Mouse (Mus musculus) MN1 (cell line): ENCODE measurements at regions not wholly inside any gene's neighbourhood (a gene's known extent, or its start where the extent isn't known, plus 50 kb on each side); places are given as distances from the start of the nearest gene placed in this dataset.

Source experiments
- DNase-seq: peaks from one replicate; pipeline ENCODE4 v3.0.0-alpha.2; 2016; ENCODE audit warnings: low spot score

- no peak for DNase-seq
Measured at GRCm38 (mm10) chr5:132660036-132660435, 116.9 kb upstream of the Auts2 start.

- no peak for DNase-seq
Measured at GRCm38 (mm10) chr5:132654382-132654781, 111.2 kb upstream of the Auts2 start.

DNA sequence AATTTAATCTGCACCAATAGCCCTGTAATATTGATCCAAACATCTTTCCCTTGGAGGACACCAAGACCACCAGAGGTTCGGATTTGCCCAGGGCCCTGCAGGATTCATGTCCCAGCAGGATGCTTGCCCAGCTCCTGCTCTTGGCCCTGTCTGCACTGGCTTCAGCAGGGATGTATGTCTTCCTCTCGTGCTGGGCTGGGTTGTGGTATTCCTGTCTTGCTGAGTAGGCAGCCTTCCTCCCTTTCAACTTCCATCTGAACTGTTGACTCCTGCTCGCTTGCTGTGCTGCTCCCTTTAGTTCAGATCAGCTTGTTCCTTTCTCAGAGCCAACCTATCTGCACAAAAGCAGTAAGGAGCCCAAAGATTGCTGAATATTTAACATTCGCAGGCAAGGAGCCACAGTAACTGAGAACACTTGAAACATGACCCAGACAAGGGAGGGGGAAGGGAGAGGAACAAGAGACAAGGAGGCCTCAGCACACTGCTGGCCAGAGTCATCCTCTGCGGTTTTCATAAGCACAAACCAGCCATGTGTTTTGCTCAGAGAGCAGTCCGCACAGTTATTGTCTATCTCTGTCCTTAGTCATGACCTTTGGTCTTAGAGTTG, 110.7 kb upstream of the Auts2 start:
- DNase-seq = peak; percentile 21

GRCm38 (mm10) chr5:132652201-132652600, 109.1 kb upstream of the Auts2 start:
- DNase-seq = peak; percentile 63

- DNase-seq = no peak
Measured at GRCm38 (mm10) chr5:132649771-132650170, 106.6 kb upstream of the Auts2 start.

DNA sequence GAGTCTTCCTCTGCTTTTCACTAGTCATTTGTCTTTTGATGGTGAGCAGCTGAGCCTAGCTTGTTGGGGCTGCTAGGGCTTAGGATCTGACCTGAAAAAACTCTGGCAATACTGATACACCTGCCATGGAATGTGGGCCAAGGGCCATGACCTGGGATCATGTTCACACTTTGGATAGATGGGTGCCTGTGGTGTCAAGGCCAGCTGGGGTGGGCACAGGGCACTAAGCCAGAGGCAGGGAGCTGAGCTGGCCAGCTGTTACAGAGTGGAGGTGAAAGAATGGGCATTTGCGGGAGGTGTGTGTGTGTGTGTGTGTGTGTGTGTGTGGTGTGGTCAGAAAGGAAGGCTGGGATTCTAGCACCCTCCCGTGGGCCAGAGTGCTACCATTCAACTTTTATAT, 105.6 kb upstream of the Auts2 start:
- no peak for DNase-seq

GRCm38 (mm10) chr5:132644646-132645172, 101.6 kb upstream of the Auts2 start:
- DNase-seq = no peak

DNA sequence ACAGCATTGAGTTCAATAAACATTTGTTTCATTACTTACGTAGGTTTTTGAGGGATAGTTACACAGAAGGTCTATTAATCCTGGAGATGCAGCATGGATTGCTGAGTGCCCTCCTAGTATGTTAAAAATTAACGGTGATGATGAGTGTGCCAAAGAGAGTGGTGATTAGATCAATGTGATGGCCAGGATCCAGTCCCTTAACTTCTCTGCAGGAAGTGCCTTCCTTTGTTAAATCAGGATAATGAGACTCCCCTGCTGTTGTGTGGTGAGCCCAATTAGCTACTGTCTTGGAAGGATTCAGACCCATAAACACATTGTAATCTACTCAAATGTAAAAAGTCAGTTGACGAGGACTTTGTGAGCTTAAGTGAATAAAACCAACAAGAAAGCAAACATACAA, 100.1 kb upstream of the Auts2 start:
- no peak for DNase-seq

GRCm38 (mm10) chr5:132633198-132633884, 90.2 kb upstream of the Auts2 start:
- DNase-seq = no peak

DNA sequence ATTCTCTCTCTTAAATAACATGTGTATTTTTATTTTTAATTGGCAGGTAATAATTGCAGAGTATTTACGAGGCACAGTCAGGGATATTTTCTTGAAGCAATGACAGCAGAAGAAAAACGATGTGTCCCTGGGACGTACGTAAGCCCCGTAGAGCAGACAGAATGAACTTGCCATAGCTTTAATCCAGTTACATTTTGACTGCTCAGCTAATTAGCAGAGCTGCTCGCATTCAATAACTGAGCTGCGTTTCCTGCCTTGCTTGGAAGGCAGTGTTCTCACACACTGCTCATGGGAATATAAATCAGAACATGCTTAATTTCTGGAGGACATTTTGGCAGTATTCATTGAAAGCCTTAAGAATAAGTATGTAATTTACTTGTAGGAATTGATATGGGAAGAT, 78.6 kb upstream of the Auts2 start:
- no peak for DNase-seq

- DNase-seq = no peak
Measured at GRCm38 (mm10) chr5:132617241-132617640, 74.1 kb upstream of the Auts2 start.

- DNase-seq = no peak
Measured at GRCm38 (mm10) chr5:132609251-132609650, 66.1 kb upstream of the Auts2 start.

DNA sequence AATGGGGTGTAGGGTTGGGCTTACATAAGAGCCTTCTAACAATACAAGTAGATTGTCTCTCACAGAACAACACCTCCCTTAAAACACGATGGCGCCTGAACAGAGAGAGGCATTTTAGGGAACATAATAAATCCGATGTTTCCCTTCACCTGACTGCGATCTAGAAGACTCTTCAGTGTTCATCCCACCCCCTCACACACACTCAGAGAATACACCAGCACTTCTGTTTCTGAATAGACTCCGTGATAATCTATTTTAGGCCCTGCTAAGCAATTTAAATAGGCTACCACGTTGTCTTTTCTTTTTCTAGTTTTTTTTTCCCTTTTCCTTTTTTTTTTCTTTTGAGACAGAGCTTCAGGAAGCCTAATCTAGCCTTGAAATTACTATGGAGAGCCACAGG, 63.1 kb upstream of the Auts2 start:
- DNase-seq = no peak

- peak; percentile 11 for DNase-seq
Measured at GRCm38 (mm10) chr5:132594796-132595195, 51.7 kb upstream of the Auts2 start.
